Mouse (Mus musculus): Measurements from ENCODE around the gene Thbd.
A peak's percentile ranks its signal among the peaks of the same experiment; 100 is the strongest.

Thbd gene

DNA sequence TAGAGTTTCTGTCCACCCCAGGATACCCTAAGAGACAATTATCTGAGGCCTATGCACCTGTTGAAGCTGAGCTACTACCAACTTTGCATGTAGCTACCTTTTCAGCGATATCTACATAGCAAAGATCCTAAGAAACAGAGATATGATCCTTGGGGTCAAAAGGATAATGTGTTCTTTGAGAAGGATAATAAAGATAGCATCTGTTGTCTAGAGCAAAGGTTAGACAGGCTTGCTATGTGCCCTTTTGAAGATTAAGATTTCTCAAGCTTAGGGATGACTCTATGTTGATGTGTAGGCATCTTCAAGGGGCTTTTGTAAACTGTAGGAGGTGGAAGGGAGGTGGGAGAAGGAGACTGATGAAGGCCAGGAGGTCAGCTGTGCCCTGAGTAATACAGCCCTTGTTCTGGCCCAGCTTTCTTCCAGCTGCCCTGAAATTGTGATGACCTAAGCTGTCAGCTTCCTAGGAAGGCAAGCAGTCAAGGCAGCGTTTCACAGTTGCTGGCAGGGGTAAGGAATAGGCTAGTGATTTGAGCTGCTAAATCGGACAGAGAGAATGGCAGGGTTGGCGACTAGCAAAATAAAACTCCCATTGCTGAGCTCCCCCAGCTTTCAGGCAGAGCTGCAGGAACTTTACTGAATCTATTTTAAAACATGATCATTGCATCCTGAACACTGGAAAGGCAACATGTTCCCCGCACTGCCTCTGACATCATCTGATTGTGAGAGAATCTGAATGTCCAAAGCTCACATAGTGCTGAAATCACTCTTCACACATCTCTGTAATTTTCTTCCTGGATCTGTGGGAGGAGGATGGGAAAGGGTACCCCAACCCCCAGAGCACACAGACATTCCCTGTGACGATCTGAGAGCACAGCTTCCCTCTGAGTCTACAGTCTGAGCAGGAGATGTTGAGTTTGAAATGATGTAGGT lies 20.1 kb downstream of the Thbd start:
- DNase-seq (ENCODE audit: low spot score in 2 of 2) = no peak

- DNase-seq (ENCODE audit: low spot score in 2 of 2) = no peak
Observed at GRCm38 (mm10) chr2:148386927-148387326, 21.1 kb downstream of the Thbd start.

DNA sequence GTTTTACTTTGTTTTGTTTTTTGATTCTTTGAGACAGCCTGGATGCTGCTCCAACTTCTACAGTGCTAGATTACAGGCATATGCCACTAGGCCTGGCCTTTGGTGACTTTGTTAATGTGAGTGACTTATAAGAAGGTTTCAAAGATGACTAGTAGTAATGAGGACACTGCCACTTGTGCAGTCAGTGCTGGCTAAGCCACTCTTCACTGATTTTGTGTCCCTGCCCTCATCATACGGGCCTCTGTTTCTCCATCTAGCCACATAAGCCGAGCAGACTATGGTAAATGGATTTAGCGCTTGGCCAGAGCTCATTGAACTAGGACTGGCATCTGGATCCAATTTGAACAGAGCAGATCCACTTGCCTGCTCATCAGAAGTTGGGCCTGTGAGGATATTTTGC lies 21.5 kb downstream of the Thbd start:
- DNase-seq (ENCODE audit: low spot score in 2 of 2) = no peak

- DNase-seq (ENCODE audit: low spot score in 2 of 2) = no peak
Observed at GRCm38 (mm10) chr2:148381076-148381475, 26.9 kb downstream of the Thbd start.

DNA sequence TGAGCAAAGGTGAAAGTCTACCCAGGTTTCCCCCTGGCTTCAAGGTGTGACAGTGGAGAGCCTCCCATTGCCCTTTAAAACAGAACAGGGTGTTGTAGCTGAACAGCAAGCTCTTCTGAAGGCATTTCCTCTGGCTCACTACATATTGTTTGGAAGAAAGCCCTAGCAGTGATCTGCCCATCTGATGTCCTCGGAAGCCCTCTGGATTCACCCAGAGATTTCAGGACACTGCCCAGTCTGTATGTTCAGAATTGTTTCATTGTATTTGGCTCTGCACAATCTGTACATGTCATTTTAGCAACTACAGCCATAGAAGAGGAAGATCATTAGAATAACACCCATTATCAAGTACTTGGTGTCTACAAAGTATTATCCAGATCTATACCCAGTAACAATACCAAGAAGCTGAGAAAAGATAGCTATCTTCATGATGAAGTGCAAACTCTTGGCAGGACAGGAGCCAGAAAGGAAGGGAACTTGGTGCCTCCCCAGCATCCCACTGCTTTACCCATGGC lies 28.0 kb downstream of the Thbd start:
- DNase-seq (ENCODE audit: low spot score in 2 of 2) = no peak

- DNase-seq (ENCODE audit: low spot score in 2 of 2) = no peak
Observed at GRCm38 (mm10) chr2:148378817-148379342, 29.1 kb downstream of the Thbd start.

GRCm38 (mm10) chr2:148375326-148376150 lies 32.5 kb downstream of the Thbd start:
- peak; percentile 10 to 57 for DNase-seq (ENCODE audit: low spot score in 2 of 2)

GRCm38 (mm10) chr2:148373602-148374071 lies 34.4 kb downstream of the Thbd start:
- DNase-seq (ENCODE audit: low spot score in 2 of 2) = no peak

GRCm38 (mm10) chr2:148371743-148372630 lies 36.0 kb downstream of the Thbd start:
- no peak for DNase-seq (ENCODE audit: low spot score in 2 of 2)

DNA sequence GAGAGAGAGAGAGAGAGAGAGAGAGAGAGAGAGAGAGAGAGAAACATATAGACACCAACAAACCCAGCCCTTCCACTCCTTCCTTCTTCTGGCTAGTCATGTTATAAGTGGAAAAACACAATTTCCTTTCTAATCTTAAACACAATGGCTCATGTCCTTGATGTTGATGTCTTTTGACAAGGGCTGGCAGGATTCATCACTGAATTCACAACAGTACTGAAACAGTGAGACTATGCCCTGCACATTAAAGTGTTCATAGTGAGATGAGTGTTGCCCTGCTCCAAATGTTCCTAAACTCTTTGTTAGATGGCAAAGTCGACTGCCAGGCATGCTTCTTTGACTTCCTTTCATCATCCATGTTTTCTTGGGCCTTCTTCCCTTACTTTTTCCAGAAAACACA lies 42.8 kb downstream of the Thbd start:
- DNase-seq (ENCODE audit: low spot score in 2 of 2) = no peak

DNA sequence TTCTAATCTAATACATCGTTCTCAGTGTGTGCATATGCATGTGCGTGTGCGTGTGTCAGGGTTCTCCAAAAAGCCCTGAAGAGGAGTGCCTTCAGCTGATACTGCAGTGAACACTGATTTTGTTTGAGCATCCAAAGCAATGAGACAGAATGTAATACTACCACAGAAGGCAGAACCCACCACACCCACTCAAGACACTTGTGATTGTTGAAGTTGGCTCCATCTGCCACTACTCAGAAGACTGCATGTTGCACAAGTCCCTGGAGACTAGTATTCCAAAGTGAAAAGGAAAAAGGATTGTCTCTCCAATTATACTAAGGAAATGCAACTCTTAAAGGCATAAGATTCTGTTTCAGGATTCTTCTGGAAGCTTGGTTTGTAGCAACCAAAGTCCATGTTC lies 43.5 kb downstream of the Thbd start:
- DNase-seq (ENCODE audit: low spot score in 2 of 2) = no peak

GRCm38 (mm10) chr2:148357145-148357544 lies 50.8 kb downstream of the Thbd start:
- DNase-seq (ENCODE audit: low spot score in 2 of 2) = no peak

All from natural killer cell, adult 2 months (primary cell).